Mouse (Mus musculus) kidney, embryonic 14.5 days (tissue): Measurements from ENCODE around the gene Itgav. TPM values are rescaled to one million over a fixed set of nuclear protein-coding genes. Genes with fewer than 3 reads are reported as not detected.
A peak's percentile ranks its signal among the peaks of the same experiment; 100 is the strongest.

Experiments
- ATAC-seq: fragments of 200-750 bp; cut with Nextera tagmentation; 2 replicates; pipeline ENCODE4 v1.8.0; 2017; ENCODE audit warnings: moderate number of reproducible peaks, mild to moderate bottlenecking, moderate TSS enrichment, moderate library complexity; ENCODE audit not compliant: low FRiP score, low TSS enrichment
- H3K27ac ChIP-seq: fragments of 300-500 bp; sonication (generic); 2 replicates; pipeline ENCODE4 v1.5.1; 2014; ENCODE audit warnings: low read depth, mild to moderate bottlenecking, low read length, moderate library complexity, mixed read lengths
- H3K27me3 ChIP-seq: fragments of 300-500 bp; sonication (generic); 2 replicates; pipeline ENCODE4 v1.6.1; 2014; ENCODE audit warnings: mild to moderate bottlenecking, low read length; ENCODE audit not compliant: control insufficient read depth, insufficient read depth
- H3K36me3 ChIP-seq: fragments of 300-500 bp; sonication (generic); 2 replicates; pipeline ENCODE4 v1.6.1; 2014; ENCODE audit warnings: low read length, mixed read lengths; ENCODE audit not compliant: control insufficient read depth, insufficient read depth
- H3K4me1 ChIP-seq: fragments of 300-500 bp; sonication (generic); 2 replicates; pipeline ENCODE4 v1.6.1; 2014; ENCODE audit warnings: low read length, mixed read lengths; ENCODE audit not compliant: control insufficient read depth, insufficient read depth
- H3K4me2 ChIP-seq: fragments of 300-500 bp; sonication (generic); replicated peaks from 2 replicates; pipeline ENCODE4 v1.6.1; 2014; ENCODE audit warnings: low read depth, mild to moderate bottlenecking, low read length
- H3K4me3 ChIP-seq: fragments of 300-500 bp; sonication (generic); 2 replicates; pipeline ENCODE4 v1.5.1; 2014; ENCODE audit warnings: mild to moderate bottlenecking, low read length
- H3K9ac ChIP-seq: fragments of 300-500 bp; sonication (generic); 2 replicates; pipeline ENCODE4 v1.6.1; 2014; ENCODE audit warnings: low read depth, mild to moderate bottlenecking, low read length, moderate library complexity
- H3K9me3 ChIP-seq: fragments of 300-500 bp; sonication (generic); 2 replicates; pipeline ENCODE4 v1.6.1; 2016; ENCODE audit warnings: low read length; ENCODE audit not compliant: control insufficient read depth
- WGBS: fragments of 180-500 bp; shearing (Covaris S2); extraction: QIAGEN DNeasy Blood & Tissue Kit; methylation state at CpG from one replicate; pipeline ENCODE4 v1.1.7; 2014; 5-methylcytosine and 5-hydroxymethylcytosine counted together
- polyA plus RNA-seq: library from polyadenylated mRNA; unstranded; fragments of >200 nt; fragmentation: Nextera tagmentation; extraction: Ambion mirVana; gene quantifications from 2 replicates; pipeline ENCODE4 v1.2.1, GENCODE M21; 2014

Itgav gene
- polyA plus RNA-seq, 1 experiment from 2014 or later: 125 TPM

GRCm38 (mm10) chr2:83797902-83798497, 73.8 kb downstream of the Itgav start:
- Histone ChIP-seq H3K27ac (no peak overlapping the region), H3K36me3 (peaks cover 90% of the 10 kb centered on the region), H3K27me3 (no peaks in the 10 kb centered on the region), H3K4me1 (no peaks in the 10 kb centered on the region), H3K4me2 (no peak overlapping the region), H3K9ac (no peak overlapping the region), H3K4me3 (no peak overlapping the region), H3K9me3 (no peaks in the 10 kb centered on the region)
- 87% methylated on average over 9 of the region's 9 CpGs for WGBS
- ATAC-seq: no peak

- Histone ChIP-seq H3K9ac (peak within 1 kb of the TSS; percentile 63), H3K27me3 (no peaks in the 10 kb centered on the region; the same call in 1 of the 2 replicates), H3K4me1 (no peaks in the 10 kb centered on the region), H3K4me3 (peak within 1 kb of the TSS; percentile 56), H3K4me2 (peak within 1 kb of the TSS; percentile 73), H3K27ac (no peak within 1 kb of the TSS), H3K36me3 (no peaks in the 10 kb centered on the region), H3K9me3 (no peaks in the 10 kb centered on the region)
- WGBS: under 1% methylated on average over 62 of the region's 63 CpGs
- ATAC-seq: peak; percentile 94
Observed at GRCm38 (mm10) chr2:83812483-83813272, 88.5 kb downstream of the Itgav start, which contains the start of gene Fam171b. Gene Fam171b, plus strand, starts transcription at chr2:83812636.

GRCm38 (mm10) chr2:83813273-83813892, 89.2 kb downstream of the Itgav start:
- Histone ChIP-seq H3K36me3 (no peaks in the 10 kb centered on the region), H3K9ac (no peak overlapping the region; the same call in 1 of the 2 replicates), H3K27me3 (no peaks in the 10 kb centered on the region; the same call in 1 of the 2 replicates), H3K4me3 (peak overlapping the region; percentile 56), H3K4me2 (peak overlapping the region; percentile 73), H3K9me3 (no peaks in the 10 kb centered on the region), H3K27ac (no peak overlapping the region), H3K4me1 (no peaks in the 10 kb centered on the region)
- WGBS: 9% methylated on average over 10 of the region's 10 CpGs
- 0 out of 2 replicates have a peak, but pooled peaks have one; percentile 30 for ATAC-seq

- H3K9me3 ChIP-seq: no peaks in the 10 kb centered on the region
- no peaks in the 10 kb centered on the region for H3K4me1 ChIP-seq
- ATAC-seq: no peak
- 48% methylated on average over 6 of the region's 6 CpGs for WGBS
- no peak overlapping the region for H3K4me3 ChIP-seq
- no peaks in the 10 kb centered on the region for H3K36me3 ChIP-seq
- no peak overlapping the region for H3K27ac ChIP-seq
- H3K4me2 ChIP-seq: no peak overlapping the region
- H3K27me3 ChIP-seq: no peaks in the 10 kb centered on the region; the same call in 1 of the 2 replicates
- H3K9ac ChIP-seq: no peak overlapping the region
Observed at GRCm38 (mm10) chr2:83814009-83814408, 89.8 kb downstream of the Itgav start.

- no peaks in the 10 kb centered on the region for H3K4me1 ChIP-seq
- H3K27me3 ChIP-seq: no peaks in the 10 kb centered on the region; the same call in 1 of the 2 replicates
- H3K9ac ChIP-seq: no peak overlapping the region
- no peak overlapping the region for H3K4me2 ChIP-seq
- no peaks in the 10 kb centered on the region for H3K36me3 ChIP-seq
- no peak for ATAC-seq
- H3K27ac ChIP-seq: no peak overlapping the region
- no peak overlapping the region for H3K4me3 ChIP-seq
- WGBS: 52% methylated on average over 6 of the region's 6 CpGs
- no peaks in the 10 kb centered on the region for H3K9me3 ChIP-seq
Observed at GRCm38 (mm10) chr2:83816147-83816546, 92.0 kb downstream of the Itgav start.

DNA sequence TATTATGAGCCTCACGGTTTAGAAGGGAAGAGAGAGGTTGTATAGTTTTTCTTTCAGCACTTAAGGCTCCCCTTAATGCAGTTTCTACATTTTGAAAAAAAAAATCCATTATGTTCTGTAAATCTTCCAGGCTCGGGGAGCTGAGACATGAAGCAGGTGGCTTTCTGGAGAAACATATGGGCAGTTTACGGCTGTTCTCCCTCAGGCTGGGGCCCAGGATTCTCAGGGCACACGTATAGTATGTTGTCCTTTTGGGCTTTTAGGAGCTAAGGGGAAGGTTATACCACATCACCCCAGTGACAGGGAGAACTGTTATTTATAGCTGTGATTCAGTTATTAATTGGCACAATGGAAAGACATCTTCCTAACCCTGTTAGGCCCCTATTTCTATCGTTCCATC, 101.0 kb downstream of the Itgav start:
- WGBS: 33% methylated on average over 5 of the region's 5 CpGs
- Histone ChIP-seq H3K27ac (no peak overlapping the region), H3K4me3 (no peak overlapping the region), H3K4me1 (no peaks in the 10 kb centered on the region), H3K36me3 (no peaks in the 10 kb centered on the region), H3K27me3 (no peaks in the 10 kb centered on the region), H3K4me2 (no peak overlapping the region), H3K9ac (no peak overlapping the region), H3K9me3 (no peaks in the 10 kb centered on the region)
- ATAC-seq: no peak

GRCm38 (mm10) chr2:83828895-83829539, 104.8 kb downstream of the Itgav start:
- H3K4me2 ChIP-seq: no peak overlapping the region
- H3K27me3 ChIP-seq: no peaks in the 10 kb centered on the region
- ATAC-seq: no peak
- WGBS: 77% methylated on average over 3 of the region's 3 CpGs
- H3K27ac ChIP-seq: no peak overlapping the region
- no peaks in the 10 kb centered on the region for H3K36me3 ChIP-seq
- no peak overlapping the region for H3K9ac ChIP-seq
- no peaks in the 10 kb centered on the region for H3K4me1 ChIP-seq
- H3K4me3 ChIP-seq: no peak overlapping the region
- H3K9me3 ChIP-seq: no peaks in the 10 kb centered on the region

GRCm38 (mm10) chr2:83832903-83833302, 108.7 kb downstream of the Itgav start:
- Histone ChIP-seq H3K9me3 (no peaks in the 10 kb centered on the region), H3K4me3 (no peak overlapping the region), H3K27me3 (no peaks in the 10 kb centered on the region), H3K4me1 (no peaks in the 10 kb centered on the region), H3K9ac (no peak overlapping the region), H3K27ac (no peak overlapping the region), H3K36me3 (no peaks in the 10 kb centered on the region), H3K4me2 (no peak overlapping the region)
- no peak for ATAC-seq
- WGBS: 83% methylated on average over 4 of the region's 4 CpGs
